Mouse (Mus musculus): ENCODE measurements at regions not wholly inside any gene's neighbourhood (a gene's known extent, or its start where the extent isn't known, plus 50 kb on each side); places are given as distances from the start of the nearest gene placed in this dataset.

DNA sequence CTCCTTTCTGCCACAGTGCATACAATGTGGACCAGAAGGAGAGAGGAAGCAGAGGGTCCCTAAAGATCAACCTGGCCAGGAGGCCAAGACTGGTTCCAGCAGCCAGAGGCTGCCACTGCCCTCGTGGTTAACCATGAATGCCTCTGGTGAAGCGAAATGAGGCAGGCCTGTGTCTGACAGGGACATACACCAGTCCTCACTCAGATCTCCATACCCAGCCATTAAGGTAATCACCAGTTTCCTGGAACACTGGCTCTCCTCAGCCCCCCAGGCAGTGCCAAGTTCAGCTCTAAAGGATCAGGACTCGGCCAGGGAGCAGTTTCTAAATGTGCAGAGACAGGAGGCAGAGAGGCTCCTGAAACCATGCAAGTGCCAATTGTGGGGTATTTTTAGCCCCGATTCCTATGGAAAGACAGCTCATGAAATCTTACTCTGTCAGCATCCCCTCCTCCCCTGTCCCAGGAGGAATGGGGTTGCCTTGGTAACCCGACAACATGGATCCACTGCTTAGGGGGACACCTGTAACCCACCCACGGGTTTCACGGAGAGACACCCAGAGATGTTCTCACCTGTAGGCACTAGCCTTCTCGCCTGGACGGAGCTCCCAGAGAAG, 103.6 kb downstream of the Ier5 start:
- DNase-seq (ENCODE audit: low spot score): no peak

DNA sequence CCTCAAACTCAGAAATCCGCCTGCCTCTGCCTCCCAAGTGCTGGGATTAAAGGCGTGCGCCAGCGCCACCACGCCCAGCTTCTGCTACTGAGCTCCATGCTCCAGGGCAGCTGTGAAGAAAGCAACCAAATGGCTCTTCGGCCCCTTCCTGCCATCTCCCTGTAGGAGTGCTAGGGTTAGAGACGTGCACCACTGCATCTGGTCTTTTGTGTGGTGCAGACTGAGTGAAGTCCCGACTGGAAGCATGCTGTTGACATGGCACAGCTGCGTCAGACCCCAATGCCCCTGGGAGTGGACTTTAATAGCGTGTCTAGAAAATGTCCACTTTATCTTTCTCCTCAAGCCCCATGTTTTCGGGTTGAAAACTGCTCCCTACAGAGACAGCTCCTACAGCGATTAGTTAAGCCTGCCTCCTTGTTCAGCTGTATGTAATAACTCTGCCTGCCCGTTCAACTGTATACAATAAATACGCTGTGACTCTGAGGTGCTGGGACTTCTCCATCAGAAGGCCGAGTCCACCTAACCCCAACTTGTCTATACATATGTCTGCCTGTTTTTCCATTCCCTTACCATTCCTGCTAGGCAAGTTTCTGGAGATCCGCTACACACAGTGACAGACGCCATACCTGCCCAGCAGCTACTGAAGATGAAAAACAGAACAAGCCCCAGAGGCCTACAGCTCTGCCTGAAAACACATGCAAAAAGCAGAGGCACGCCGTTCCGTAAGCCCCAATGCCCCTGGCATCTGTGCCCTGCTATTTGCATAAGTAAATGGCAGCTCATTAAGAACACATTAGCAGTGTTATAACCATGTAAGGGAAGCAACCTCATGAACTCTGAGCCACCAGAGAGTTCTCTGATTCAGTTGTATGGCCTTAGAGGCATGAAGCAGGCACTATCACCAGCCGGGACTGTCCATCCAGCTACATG, 105.2 kb downstream of the Ier5 start:
- DNase-seq (ENCODE audit: low spot score): no peak

DNA sequence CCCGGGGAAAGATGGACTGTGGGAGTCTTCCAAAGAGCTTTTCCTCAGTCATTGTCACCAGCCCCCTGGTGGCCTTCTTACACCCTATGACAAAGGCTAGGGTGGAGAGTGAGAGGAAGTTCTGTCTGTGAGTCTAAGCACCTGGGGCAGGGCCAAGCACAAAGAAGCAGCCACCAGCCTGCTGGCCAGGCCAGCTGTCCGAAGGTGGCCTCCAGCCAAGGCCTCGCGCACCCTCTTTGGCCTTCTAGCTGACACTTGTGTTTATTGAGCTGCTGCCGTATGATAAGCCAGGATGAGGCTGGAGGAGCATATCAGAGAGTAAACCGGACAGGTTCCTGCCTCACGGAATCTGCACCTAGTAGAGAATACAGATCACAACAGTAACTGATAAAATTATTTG, 99.0 kb upstream of the Cacna1e start:
- DNase-seq (ENCODE audit: low spot score): no peak

DNA sequence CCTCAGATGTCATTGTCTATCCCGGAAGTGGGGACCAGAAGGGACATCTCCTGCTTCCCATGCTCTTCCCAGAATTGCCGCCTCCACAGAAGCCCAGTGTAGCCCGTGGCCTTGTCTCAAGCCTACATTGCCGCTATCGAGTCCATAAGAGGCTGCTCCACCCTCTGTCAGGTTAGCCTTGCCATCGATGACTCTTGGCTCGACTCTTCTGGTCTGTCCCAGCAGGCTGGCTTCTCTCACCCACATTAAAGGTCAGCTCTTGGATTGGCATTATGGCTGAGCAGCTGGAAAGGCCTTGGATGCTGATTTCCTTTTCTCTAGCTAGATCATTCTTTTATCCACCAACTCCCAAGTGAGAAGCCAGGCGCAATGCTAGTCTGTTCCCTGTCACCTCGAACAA, 98.5 kb upstream of the Cacna1e start:
- DNase-seq (ENCODE audit: low spot score): no peak

DNA sequence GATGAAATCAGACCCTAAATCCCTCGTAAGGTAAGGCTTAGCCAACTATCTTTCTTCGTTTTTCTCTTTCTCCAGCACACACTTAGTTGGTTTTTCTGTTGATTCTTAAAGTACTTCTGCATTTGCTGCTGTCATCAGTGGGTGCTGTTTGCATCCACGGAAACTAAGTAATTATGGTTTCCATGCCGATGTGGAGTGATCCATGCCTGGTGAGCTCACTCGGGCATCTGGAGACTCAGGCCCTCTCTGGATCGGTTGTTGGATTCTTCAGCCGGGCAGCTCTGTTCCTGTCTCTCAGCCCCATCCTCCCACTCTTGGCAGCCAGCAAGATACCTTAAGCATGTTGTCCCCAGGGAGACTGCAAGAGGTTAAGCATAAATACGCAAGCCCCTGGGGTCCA, 97.4 kb upstream of the Cacna1e start:
- no peak for DNase-seq (ENCODE audit: low spot score)

DNA sequence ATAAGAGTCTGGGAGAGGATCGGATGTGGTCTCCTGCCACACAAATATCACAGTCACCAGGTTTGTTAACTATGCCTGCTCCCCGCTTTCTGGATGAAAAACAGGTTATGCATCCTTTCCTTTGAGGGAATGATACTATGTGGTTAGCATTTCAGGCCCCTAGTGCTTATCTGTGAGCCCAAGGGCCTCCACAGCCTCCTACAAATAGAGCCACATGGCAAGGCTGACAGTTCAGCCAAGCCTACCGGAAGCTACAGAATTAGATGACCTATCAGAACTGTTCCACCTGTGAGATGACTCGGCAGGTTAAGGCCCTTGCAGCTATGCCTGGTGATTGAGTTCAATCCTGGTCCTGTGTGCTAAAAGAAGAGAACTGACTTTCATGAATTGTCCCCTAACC, 91.4 kb upstream of the Cacna1e start:
- no peak for DNase-seq (ENCODE audit: low spot score)

DNA sequence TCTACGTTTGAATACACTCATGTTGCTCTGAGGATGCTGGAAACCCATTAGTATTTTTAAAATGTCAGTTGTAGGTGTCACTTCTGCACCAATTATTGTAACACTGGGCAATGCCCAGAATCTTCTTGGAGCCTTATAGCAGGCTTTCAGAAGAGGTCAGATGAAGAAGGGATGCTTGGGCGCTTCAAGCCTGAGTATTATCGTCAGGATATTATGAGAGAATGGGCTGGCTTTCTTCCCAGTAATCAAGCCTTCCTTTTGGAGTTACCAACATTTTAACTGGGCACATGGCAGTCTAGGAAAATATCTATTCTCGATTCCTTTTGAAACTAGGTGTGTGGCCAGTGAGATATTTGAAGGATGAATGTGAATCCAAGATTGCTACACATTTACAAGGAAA, 77.0 kb upstream of the Cacna1e start:
- no peak for DNase-seq (ENCODE audit: low spot score)

DNA sequence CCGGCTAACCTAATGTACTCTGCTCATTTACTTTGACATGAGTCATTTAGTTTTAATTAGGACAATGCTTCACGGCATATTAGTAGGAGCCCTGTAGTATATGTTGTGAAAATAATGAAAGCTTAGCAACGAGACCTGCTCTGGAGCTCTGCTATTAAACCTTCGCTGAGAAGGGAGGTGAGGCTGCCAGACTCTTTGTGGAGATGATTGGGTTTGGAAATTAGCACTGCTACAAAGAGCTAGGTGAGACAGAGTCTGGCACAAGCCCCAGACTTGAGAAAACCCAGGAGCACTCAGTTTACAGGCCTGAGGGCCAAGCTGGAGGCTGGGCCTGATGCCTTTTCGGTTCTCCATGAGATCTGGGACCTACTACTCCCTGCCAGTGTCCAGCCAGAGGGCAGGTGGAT, 72.3 kb upstream of the Cacna1e start:
- no peak for DNase-seq (ENCODE audit: low spot score)

DNA sequence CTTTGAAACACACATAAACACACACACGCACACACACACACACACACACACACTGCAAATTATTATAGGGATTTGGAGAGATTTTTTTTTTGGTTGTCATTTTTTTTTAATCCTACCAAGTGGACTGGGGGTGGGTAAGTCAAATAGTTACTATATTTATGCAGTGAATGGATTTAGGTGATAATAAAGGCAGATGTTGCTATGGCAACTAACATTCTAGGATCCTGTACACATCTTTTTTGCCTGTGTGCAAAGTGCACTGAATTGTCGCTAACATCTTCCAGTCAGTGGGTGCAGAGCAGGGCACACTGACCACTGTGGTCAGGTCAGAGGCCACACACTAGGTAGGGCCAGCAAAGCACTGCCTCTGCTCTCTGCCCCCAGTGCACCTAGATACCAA, 68.4 kb upstream of the Cacna1e start:
- no peak for DNase-seq (ENCODE audit: low spot score)
